Mouse (Mus musculus) lung, embryonic 16.5 days (tissue): Measurements from ENCODE around the gene Speer4d. TPM values are rescaled to one million over a fixed set of nuclear protein-coding genes. Genes with fewer than 3 reads are reported as not detected.
"Not testable (repeated sequence)": the region's sequence is repeated elsewhere in the genome, so short reads cannot be mapped to it uniquely, and the experiment has no call there.

Experiments used
- ATAC-seq: fragments of 200-750 bp; cut with Nextera tagmentation; 2 replicates; pipeline ENCODE4 v1.8.0; 2017; ENCODE audit warnings: low read depth, mild to moderate bottlenecking, moderate library complexity
- H3K27ac ChIP-seq: fragments of 300-500 bp; sonication (generic); 2 replicates; pipeline ENCODE4 v1.5.1; 2014; ENCODE audit warnings: mild to moderate bottlenecking, control low read depth, low read length
- H3K27me3 ChIP-seq: fragments of 300-500 bp; sonication (generic); 2 replicates; pipeline ENCODE4 v1.6.1; 2014; ENCODE audit warnings: low read depth, low read length, mixed read lengths; ENCODE audit not compliant: control insufficient read depth, insufficient read depth
- H3K36me3 ChIP-seq: fragments of 300-500 bp; sonication (generic); 2 replicates; pipeline ENCODE4 v1.6.1; 2014; ENCODE audit warnings: low read length; ENCODE audit not compliant: control insufficient read depth, insufficient read depth
- H3K4me1 ChIP-seq: fragments of 300-500 bp; sonication (generic); replicated peaks from 2 replicates; pipeline ENCODE4 v1.6.1; 2014; ENCODE audit warnings: low read length, mixed read lengths; ENCODE audit not compliant: control insufficient read depth, insufficient read depth
- H3K4me2 ChIP-seq: fragments of 300-500 bp; sonication (generic); 2 replicates; pipeline ENCODE4 v1.6.1; 2014; ENCODE audit warnings: low read depth, low read length, control low read depth
- H3K4me3 ChIP-seq: fragments of 300-500 bp; sonication (generic); 2 replicates; pipeline ENCODE4 v1.5.1; 2014; ENCODE audit warnings: mild to moderate bottlenecking, low read length, control low read depth
- H3K9ac ChIP-seq: fragments of 300-500 bp; sonication (generic); 2 replicates; pipeline ENCODE4 v1.6.1; 2014; ENCODE audit warnings: low read length, control low read depth
- H3K9me3 ChIP-seq: fragments of 300-500 bp; sonication (generic); 2 replicates; pipeline ENCODE4 v1.6.1; 2016; ENCODE audit warnings: low read length; ENCODE audit not compliant: control insufficient read depth
- WGBS: fragments of 180-500 bp; shearing (Covaris S2); extraction: QIAGEN DNeasy Blood & Tissue Kit; methylation state at CpG from one replicate; pipeline ENCODE4 v1.1.7; 2014; 5-methylcytosine and 5-hydroxymethylcytosine counted together
- polyA plus RNA-seq: library from polyadenylated mRNA; unstranded; fragments of >200 nt; fragmentation: Nextera tagmentation; extraction: Ambion mirVana; gene quantifications from 2 replicates; pipeline ENCODE4 v1.2.1, GENCODE M21; 2015

Speer4d gene
- polyA plus RNA-seq, result not detected in 2 replicates

- not testable (repeated sequence) for ATAC-seq, H3K4me2 ChIP-seq, H3K4me3 ChIP-seq, H3K27ac ChIP-seq, H3K4me1 ChIP-seq, H3K9me3 ChIP-seq, H3K27me3 ChIP-seq, H3K36me3 ChIP-seq, H3K9ac ChIP-seq
- WGBS, result 52% methylated on average over 1 of the region's 1 CpGs
Observed at GRCm38 (mm10) chr5:15618764-15619163, at the start of gene Speer4d. Gene Speer4d, plus strand, starts transcription at chr5:15619064.

GRCm38 (mm10) chr5:15573735-15574134 is 45.1 kb upstream of the Speer4d start:
- H3K27ac ChIP-seq, ATAC-seq, H3K4me2 ChIP-seq, H3K9ac ChIP-seq, H3K36me3 ChIP-seq, H3K27me3 ChIP-seq, H3K4me1 ChIP-seq, H3K9me3 ChIP-seq, H3K4me3 ChIP-seq: not testable (repeated sequence)

GRCm38 (mm10) chr5:15577033-15577432 is 41.8 kb upstream of the Speer4d start, which contains the start of gene Gm21083:
Gene Gm21083, plus strand, starts transcription at chr5:15577333.
- H3K4me2 ChIP-seq, H3K36me3 ChIP-seq, H3K4me1 ChIP-seq, H3K27me3 ChIP-seq, H3K9me3 ChIP-seq, H3K9ac ChIP-seq, H3K4me3 ChIP-seq, ATAC-seq, H3K27ac ChIP-seq: not testable (repeated sequence)
- no CpG with 5 or more reads among the region's 1 CpGs for WGBS

GRCm38 (mm10) chr5:15586351-15586750 is 32.5 kb upstream of the Speer4d start:
- not testable (repeated sequence) for H3K4me1 ChIP-seq, ATAC-seq, H3K36me3 ChIP-seq, H3K4me3 ChIP-seq, H3K4me2 ChIP-seq, H3K9me3 ChIP-seq, H3K27ac ChIP-seq, H3K9ac ChIP-seq, H3K27me3 ChIP-seq

- H3K4me1 ChIP-seq, H3K9me3 ChIP-seq, H3K9ac ChIP-seq, ATAC-seq, H3K36me3 ChIP-seq, H3K4me2 ChIP-seq, H3K27me3 ChIP-seq, H3K4me3 ChIP-seq, H3K27ac ChIP-seq: not testable (repeated sequence)
- WGBS, result 25% methylated on average over 6 of the region's 6 CpGs
Observed at GRCm38 (mm10) chr5:15588291-15588690, 30.6 kb upstream of the Speer4d start.

- not testable (repeated sequence) for H3K36me3 ChIP-seq, H3K4me3 ChIP-seq, H3K9ac ChIP-seq, H3K4me2 ChIP-seq, H3K27me3 ChIP-seq, H3K4me1 ChIP-seq, H3K27ac ChIP-seq, ATAC-seq, H3K9me3 ChIP-seq
- WGBS, result 48% methylated on average over 5 of the region's 5 CpGs
Observed at GRCm38 (mm10) chr5:15590635-15591034, 28.2 kb upstream of the Speer4d start.

- not testable (repeated sequence) for H3K4me1 ChIP-seq, H3K27ac ChIP-seq, H3K36me3 ChIP-seq, H3K4me2 ChIP-seq, H3K9me3 ChIP-seq, H3K9ac ChIP-seq, ATAC-seq, H3K27me3 ChIP-seq, H3K4me3 ChIP-seq
- 61% methylated on average over 2 of the region's 2 CpGs for WGBS
Observed at GRCm38 (mm10) chr5:15591577-15591976, 27.3 kb upstream of the Speer4d start.

- not testable (repeated sequence) for H3K4me3 ChIP-seq, H3K9ac ChIP-seq, H3K36me3 ChIP-seq, H3K9me3 ChIP-seq, H3K4me2 ChIP-seq, ATAC-seq, H3K27me3 ChIP-seq, H3K27ac ChIP-seq, H3K4me1 ChIP-seq
Observed at GRCm38 (mm10) chr5:15598831-15599230, 20.0 kb upstream of the Speer4d start.

- not testable (repeated sequence) for H3K9me3 ChIP-seq, H3K27me3 ChIP-seq, H3K27ac ChIP-seq, H3K4me3 ChIP-seq, H3K36me3 ChIP-seq, ATAC-seq, H3K4me1 ChIP-seq, H3K9ac ChIP-seq, H3K4me2 ChIP-seq
- 40% methylated on average over 4 of the region's 4 CpGs for WGBS
Observed at GRCm38 (mm10) chr5:15600342-15600741, 18.5 kb upstream of the Speer4d start.

GRCm38 (mm10) chr5:15601481-15601880 is 17.4 kb upstream of the Speer4d start:
- H3K27me3 ChIP-seq, H3K9me3 ChIP-seq, H3K9ac ChIP-seq, H3K4me2 ChIP-seq, H3K27ac ChIP-seq, ATAC-seq, H3K4me3 ChIP-seq, H3K4me1 ChIP-seq, H3K36me3 ChIP-seq: not testable (repeated sequence)
- 52% methylated on average over 5 of the region's 5 CpGs for WGBS
